Comparison of ENCODE assay signal across 26 mouse cellular contexts in the genomic region with DNA sequence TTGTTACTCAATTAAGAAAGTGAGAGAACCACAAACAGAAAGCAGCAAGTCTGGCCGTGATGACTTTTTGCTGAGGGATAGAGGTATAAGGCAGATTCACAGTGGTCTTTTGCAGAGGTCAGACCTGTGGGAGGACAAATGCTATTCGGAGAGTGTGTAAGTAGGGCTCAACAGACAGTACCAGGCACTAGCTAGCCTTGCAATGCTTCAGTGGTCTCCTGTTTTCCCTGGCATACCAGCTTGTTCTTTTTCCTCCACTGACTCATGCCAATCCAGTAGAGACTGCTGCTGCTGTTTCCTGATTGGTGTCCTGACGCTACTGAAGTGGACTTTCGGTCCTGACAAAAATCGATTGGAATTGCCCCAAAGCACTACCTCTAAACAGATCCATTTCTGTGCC.
"Had no signal": no experiment of that assay in that cellular context is flagged by ENCODE, and none has a peak within 500 bp of the region (broad histone marks: within the 10 kb centered on the region; RNA-seq: fewer than 3 reads in every experiment).

No protein-coding gene starts in this region.

- H3K27ac ChIP-seq: gastrocnemius, adult 2 months; heart, embryonic 10.5 days; hindbrain, embryonic 10.5 days; hindbrain, embryonic 12.5 days; hindbrain, embryonic 14.5 days; intestine, embryonic 15.5 days; layer of hippocampus, adult 2 months; left cerebral cortex, adult 2 months; limb, embryonic 10.5 days; limb, embryonic 12.5 days; liver, embryonic 13.5 days; liver, embryonic 15.5 days had no signal

- H3K36me3 ChIP-seq: heart, embryonic 10.5 days; heart, embryonic 12.5 days; hindbrain, embryonic 10.5 days; hindbrain, embryonic 12.5 days; intestine, embryonic 15.5 days; limb, embryonic 10.5 days; limb, embryonic 12.5 days; liver, embryonic 13.5 days; liver, embryonic 15.5 days had no signal

- H3K4me2 ChIP-seq: heart, embryonic 12.5 days; hindbrain, embryonic 12.5 days; hindbrain, embryonic 14.5 days; intestine, embryonic 15.5 days; limb, embryonic 12.5 days; liver, embryonic 13.5 days; liver, embryonic 15.5 days had no signal

- H3K9me3 ChIP-seq: heart, embryonic 10.5 days; heart, embryonic 12.5 days; hindbrain, embryonic 10.5 days; hindbrain, embryonic 12.5 days; intestine, embryonic 15.5 days; limb, embryonic 10.5 days; limb, embryonic 12.5 days; liver, embryonic 13.5 days; liver, embryonic 15.5 days had no signal

- H3K4me3 ChIP-seq: gastrocnemius, adult 2 months; heart, embryonic 10.5 days; heart, embryonic 12.5 days; hindbrain, embryonic 10.5 days; hindbrain, embryonic 12.5 days; intestine, embryonic 15.5 days; layer of hippocampus, adult 2 months; left cerebral cortex, adult 2 months; limb, embryonic 10.5 days; limb, embryonic 12.5 days; liver, embryonic 13.5 days; liver, embryonic 15.5 days had no signal

- H3K4me1 ChIP-seq: heart, embryonic 10.5 days; heart, embryonic 12.5 days; hindbrain, embryonic 10.5 days; hindbrain, embryonic 12.5 days; intestine, embryonic 15.5 days; limb, embryonic 10.5 days; limb, embryonic 12.5 days; liver, embryonic 13.5 days; liver, embryonic 15.5 days had no signal

- H3K27me3 ChIP-seq: heart, embryonic 12.5 days; hindbrain, embryonic 12.5 days; intestine, embryonic 15.5 days; limb, embryonic 12.5 days; liver, embryonic 13.5 days; liver, embryonic 15.5 days had no signal

- DNase-seq: gastrocnemius, adult 2 months; gastrocnemius, postnatal 10 days; gastrocnemius, postnatal 25 days; heart, adult 18-20 months; heart, postnatal 10 days; heart, postnatal 4 days; kidney, adult 18-20 months; kidney, adult 9 months; kidney, postnatal 10 days; kidney, postnatal 36 days; liver; liver, embryonic 13.5 days had no signal

- ATAC-seq: hindbrain, embryonic 16.5 days; inflammation-experienced regulatory T-cells, adult 6 months; intestine, embryonic 15.5 days; intestine, postnatal 0 days had no signal

- H3K9ac ChIP-seq: heart, embryonic 12.5 days; hindbrain, embryonic 12.5 days; hindbrain, embryonic 14.5 days; intestine, embryonic 15.5 days; limb, embryonic 12.5 days; liver, embryonic 13.5 days; liver, embryonic 15.5 days had no signal
